Mouse (Mus musculus): Measurements from ENCODE around the gene Spata3.

GRCm38 (mm10) chr1:86045056-86045455 is 28.4 kb downstream of the Spata3 start:
- TF ChIP-seq CTCF (IDR thresholded peaks at IDR 0.05; ENCODE audit: low read depth, low read length) = no peak
- TF ChIP-seq POLR2A (IDR thresholded peaks at IDR 0.05; ENCODE audit: insufficient read depth, low read length) = no peak
- no peak for TF ChIP-seq EP300 (IDR thresholded peaks at IDR 0.05; ENCODE audit: insufficient read depth, low read depth, low read length)

Measured in ES-Bruce4 (cell line).